Comparison of ENCODE assay signal across 13 mouse cellular contexts in genomic region chr1:179443423-179443822, GRCm38 (mm10).
"Had no signal": no experiment of that assay in that cellular context is flagged by ENCODE, and none has a peak within 500 bp of the region (broad histone marks: within the 10 kb centered on the region; RNA-seq: fewer than 3 reads in every experiment).

No protein-coding gene starts in this region.

- DNase-seq: kidney, adult 2 months; left cerebral cortex, postnatal 4 days; lung, adult 18-20 months; retina, postnatal 1 day; right cerebral cortex, postnatal 4 days; spleen, adult 18-20 months; thymus, adult 18-20 months; thymus, postnatal 14 days had no signal

- H3K4me2 ChIP-seq: intestine, embryonic 15.5 days; midbrain, embryonic 13.5 days; neural tube, embryonic 13.5 days had no signal

- ATAC-seq: intestine, embryonic 15.5 days; midbrain, embryonic 13.5 days had no signal

- H3K4me3 ChIP-seq: intestine, embryonic 15.5 days; midbrain, embryonic 13.5 days; myocyte; neural tube, embryonic 13.5 days had no signal

- H3K9ac ChIP-seq: intestine, embryonic 15.5 days; liver, embryonic 14.5 days; midbrain, embryonic 13.5 days; neural tube, embryonic 13.5 days had no signal

- H3K9me3 ChIP-seq: intestine, embryonic 15.5 days; midbrain, embryonic 13.5 days; neural tube, embryonic 13.5 days had no signal

- H3K36me3 ChIP-seq: intestine, embryonic 15.5 days; midbrain, embryonic 13.5 days; neural tube, embryonic 13.5 days had no signal

- H3K27me3 ChIP-seq: intestine, embryonic 15.5 days; neural tube, embryonic 13.5 days had no signal

- H3K27ac ChIP-seq: intestine, embryonic 15.5 days; liver, embryonic 14.5 days; midbrain, embryonic 13.5 days; neural tube, embryonic 13.5 days had no signal

- H3K4me1 ChIP-seq: intestine, embryonic 15.5 days had no signal
